Mouse (Mus musculus): ENCODE data around the gene Ptprd. TPM values are rescaled to one million over a fixed set of nuclear protein-coding genes. Genes with fewer than 3 reads are reported as not detected.

Gene Ptprd
- polyA plus RNA-seq, 1 experiment from 2014 or later: 15.5 TPM

- DNase-seq (ENCODE audit: low spot score): no peak
- 75% methylated on average over 5 of the region's 5 CpGs for WGBS
- Histone ChIP-seq H3K27me3 (ENCODE audit: insufficient read depth, poor library complexity, severe bottlenecking) (no peaks in the 10 kb centered on the region), H3K27ac (no peak overlapping the region), H3K9me3 (no peaks in the 10 kb centered on the region), H3K4me1 (replicated peaks) (no peaks in the 10 kb centered on the region), H3K4me3 (no peak overlapping the region), H3K36me3 (no peaks in the 10 kb centered on the region)
Observed at GRCm38 (mm10) chr4:77513914-77514628, 697.7 kb downstream of the Ptprd start.

GRCm38 (mm10) chr4:77513041-77513440 is 698.7 kb downstream of the Ptprd start:
- Histone ChIP-seq H3K27ac (no peak overlapping the region), H3K9me3 (no peaks in the 10 kb centered on the region), H3K36me3 (no peaks in the 10 kb centered on the region), H3K27me3 (ENCODE audit: insufficient read depth, poor library complexity, severe bottlenecking) (no peaks in the 10 kb centered on the region), H3K4me1 (replicated peaks) (no peaks in the 10 kb centered on the region), H3K4me3 (no peak overlapping the region)
- WGBS: 80% methylated on average over 3 of the region's 3 CpGs
- no peak for DNase-seq (ENCODE audit: low spot score)

GRCm38 (mm10) chr4:77454049-77454448 is 757.7 kb downstream of the Ptprd start:
- H3K9me3 ChIP-seq: no peaks in the 10 kb centered on the region
- no peak overlapping the region for H3K4me3 ChIP-seq
- H3K27me3 ChIP-seq (ENCODE audit: insufficient read depth, poor library complexity, severe bottlenecking): no peaks in the 10 kb centered on the region
- 79% methylated on average over 7 of the region's 7 CpGs for WGBS
- H3K27ac ChIP-seq: no peak overlapping the region
- H3K4me1 ChIP-seq (replicated peaks): no peaks in the 10 kb centered on the region
- H3K36me3 ChIP-seq: no peaks in the 10 kb centered on the region
- no peak for DNase-seq (ENCODE audit: low spot score)

GRCm38 (mm10) chr4:77399146-77399545 is 812.6 kb downstream of the Ptprd start:
- DNase-seq (ENCODE audit: low spot score): no peak
- WGBS: 92% methylated on average over 4 of the region's 4 CpGs
- H3K4me1 ChIP-seq (replicated peaks): no peaks in the 10 kb centered on the region
- no peaks in the 10 kb centered on the region for H3K36me3 ChIP-seq
- H3K27me3 ChIP-seq (ENCODE audit: insufficient read depth, poor library complexity, severe bottlenecking): no peaks in the 10 kb centered on the region
- H3K4me3 ChIP-seq: no peak overlapping the region
- no peaks in the 10 kb centered on the region for H3K9me3 ChIP-seq
- no peak overlapping the region for H3K27ac ChIP-seq

- Histone ChIP-seq H3K27ac (no peak overlapping the region), H3K27me3 (ENCODE audit: insufficient read depth, poor library complexity, severe bottlenecking) (no peaks in the 10 kb centered on the region), H3K4me1 (replicated peaks) (no peaks in the 10 kb centered on the region), H3K36me3 (no peaks in the 10 kb centered on the region), H3K9me3 (no peaks in the 10 kb centered on the region), H3K4me3 (no peak overlapping the region)
- DNase-seq (ENCODE audit: low spot score): no peak
Observed at GRCm38 (mm10) chr4:77361728-77362127, 850.0 kb downstream of the Ptprd start.

GRCm38 (mm10) chr4:77327198-77327597 is 884.6 kb downstream of the Ptprd start:
- no peak for DNase-seq (ENCODE audit: low spot score)
- H3K27ac ChIP-seq: no peak overlapping the region
- H3K27me3 ChIP-seq (ENCODE audit: insufficient read depth, poor library complexity, severe bottlenecking): no peaks in the 10 kb centered on the region

GRCm38 (mm10) chr4:77317060-77317680 is 894.6 kb downstream of the Ptprd start:
- Histone ChIP-seq H3K9me3 (no peaks in the 10 kb centered on the region), H3K4me1 (replicated peaks) (no peaks in the 10 kb centered on the region), H3K27me3 (ENCODE audit: insufficient read depth, poor library complexity, severe bottlenecking) (no peaks in the 10 kb centered on the region), H3K4me3 (no peak overlapping the region), H3K36me3 (no peaks in the 10 kb centered on the region), H3K27ac (no peak overlapping the region)
- 58% methylated on average over 10 of the region's 10 CpGs for WGBS
- no peak for DNase-seq (ENCODE audit: low spot score)

More at GRCm38 (mm10) chr4:77327198-77327597, 884.6 kb downstream of the Ptprd start:
- no peaks in the 10 kb centered on the region for H3K9me3 ChIP-seq
- no peaks in the 10 kb centered on the region for H3K36me3 ChIP-seq
- H3K4me1 ChIP-seq (replicated peaks): no peaks in the 10 kb centered on the region
- 85% methylated on average over 4 of the region's 4 CpGs for WGBS
- no peak overlapping the region for H3K4me3 ChIP-seq

GRCm38 (mm10) chr4:77316644-77317043 is 895.1 kb downstream of the Ptprd start:
- 62% methylated on average over 2 of the region's 2 CpGs for WGBS
- Histone ChIP-seq H3K4me3 (no peak overlapping the region), H3K27ac (no peak overlapping the region), H3K27me3 (ENCODE audit: insufficient read depth, poor library complexity, severe bottlenecking) (no peaks in the 10 kb centered on the region), H3K4me1 (replicated peaks) (no peaks in the 10 kb centered on the region), H3K36me3 (no peaks in the 10 kb centered on the region), H3K9me3 (no peaks in the 10 kb centered on the region)
- DNase-seq (ENCODE audit: low spot score): no peak

GRCm38 (mm10) chr4:77310127-77310788 is 901.5 kb downstream of the Ptprd start:
- H3K27ac ChIP-seq: no peak overlapping the region
- no peak for DNase-seq (ENCODE audit: low spot score)
- H3K4me1 ChIP-seq (replicated peaks): no peaks in the 10 kb centered on the region; the same call in 1 of the 2 replicates
- no peak overlapping the region for H3K4me3 ChIP-seq
- H3K9me3 ChIP-seq: no peaks in the 10 kb centered on the region
- no peaks in the 10 kb centered on the region for H3K27me3 ChIP-seq (ENCODE audit: insufficient read depth, poor library complexity, severe bottlenecking)
- WGBS: 78% methylated on average over 3 of the region's 3 CpGs
- H3K36me3 ChIP-seq: no peaks in the 10 kb centered on the region

GRCm38 (mm10) chr4:77283423-77283822 is 928.3 kb downstream of the Ptprd start:
- H3K36me3 ChIP-seq: no peaks in the 10 kb centered on the region
- no peaks in the 10 kb centered on the region for H3K27me3 ChIP-seq (ENCODE audit: insufficient read depth, poor library complexity, severe bottlenecking)
- no peaks in the 10 kb centered on the region for H3K4me1 ChIP-seq (replicated peaks)
- H3K27ac ChIP-seq: no peak overlapping the region
- no peak overlapping the region for H3K4me3 ChIP-seq
- no peaks in the 10 kb centered on the region for H3K9me3 ChIP-seq
- DNase-seq (ENCODE audit: low spot score): no peak
- WGBS: 93% methylated on average over 1 of the region's 1 CpGs

- DNase-seq (ENCODE audit: low spot score): no peak
Observed at GRCm38 (mm10) chr4:77277913-77278312, 933.8 kb downstream of the Ptprd start.

GRCm38 (mm10) chr4:77259972-77260290 is 951.8 kb downstream of the Ptprd start:
- no peaks in the 10 kb centered on the region for H3K36me3 ChIP-seq
- no peaks in the 10 kb centered on the region for H3K9me3 ChIP-seq
- H3K27me3 ChIP-seq (ENCODE audit: insufficient read depth, poor library complexity, severe bottlenecking): no peaks in the 10 kb centered on the region
- H3K4me3 ChIP-seq: no peak overlapping the region
- no peak for DNase-seq (ENCODE audit: low spot score)
- H3K4me1 ChIP-seq (replicated peaks): no peaks in the 10 kb centered on the region
- WGBS: 81% methylated on average over 1 of the region's 1 CpGs
- no peak overlapping the region for H3K27ac ChIP-seq

More at GRCm38 (mm10) chr4:77277913-77278312, 933.8 kb downstream of the Ptprd start:
- H3K27me3 ChIP-seq (ENCODE audit: insufficient read depth, poor library complexity, severe bottlenecking): no peaks in the 10 kb centered on the region
- H3K9me3 ChIP-seq: no peaks in the 10 kb centered on the region
- H3K27ac ChIP-seq: no peak overlapping the region
- H3K36me3 ChIP-seq: no peaks in the 10 kb centered on the region
- no peaks in the 10 kb centered on the region for H3K4me1 ChIP-seq (replicated peaks)
- no peak overlapping the region for H3K4me3 ChIP-seq
- WGBS: 58% methylated on average over 4 of the region's 4 CpGs

- Histone ChIP-seq H3K9me3 (no peaks in the 10 kb centered on the region), H3K27ac (no peak overlapping the region), H3K4me1 (replicated peaks) (no peaks in the 10 kb centered on the region), H3K4me3 (no peak overlapping the region), H3K36me3 (no peaks in the 10 kb centered on the region), H3K27me3 (ENCODE audit: insufficient read depth, poor library complexity, severe bottlenecking) (no peaks in the 10 kb centered on the region)
- DNase-seq (ENCODE audit: low spot score): no peak
- WGBS: 83% methylated on average over 8 of the region's 8 CpGs
Observed at GRCm38 (mm10) chr4:77259250-77259971, 952.4 kb downstream of the Ptprd start.

Measured in hindbrain, embryonic 10.5 days (tissue).